Mouse (Mus musculus) cortical plate, adult 2 months (tissue): ENCODE measurements around the gene Car6.

Source experiments
- CTCF ChIP-seq: fragments of 200-500 bp; IDR thresholded peaks from 2 replicates; pipeline ENCODE4 v1.5.1; 2011; ENCODE audit warnings: mild to moderate bottlenecking, control low read depth, low read length; ENCODE audit not compliant: insufficient read depth; ENCODE audit errors: extremely low read depth
- POLR2A ChIP-seq: fragments of 200-500 bp; IDR thresholded peaks from 2 replicates; pipeline ENCODE4 v1.6.1; 2011; ENCODE audit warnings: mild to moderate bottlenecking, low read length, control low read depth; ENCODE audit not compliant: insufficient read depth; ENCODE audit errors: extremely low read depth

- no peak for TF ChIP-seq POLR2A
- TF ChIP-seq CTCF, result no peak
Measured at GRCm38 (mm10) chr4:150164875-150165274, 36.3 kb downstream of the Car6 start.
